Mouse (Mus musculus) left cerebral cortex, adult 8-10 months (tissue): ENCODE measurements around the gene Grm4. TPM values are rescaled to one million over a fixed set of nuclear protein-coding genes. Genes with fewer than 3 reads are reported as not detected.
"Not testable (repeated sequence)": the region's sequence is repeated elsewhere in the genome, so short reads cannot be mapped to it uniquely, and the experiment has no call there.

ENCODE experiments used
- DNase-seq, 2 experiments: peaks; one replicate each; pipeline ENCODE4 v3.0.0; 2022; ENCODE audit warnings: low spot score in 2 of 2
- total RNA-seq, 4 experiments: library from RNA; stranded (reverse); gene quantifications; 2 replicates each; pipeline ENCODE4 v1.2.4; 2022

Grm4 gene
- total RNA-seq, 4 experiments from 2014 or later, result 28.5 to 39.0 (median 32.3) TPM

- DNase-seq, result no peak
These were observed 127.3 kb downstream of the Grm4 start for GRCm38 (mm10) chr17:27393931-27394330.

- DNase-seq, result no peak
These were observed 127.8 kb downstream of the Grm4 start for GRCm38 (mm10) chr17:27393432-27393831.

- no peak for DNase-seq
These were observed 128.3 kb downstream of the Grm4 start for GRCm38 (mm10) chr17:27392918-27393317.

- DNase-seq, result no peak
These were observed 131.2 kb downstream of the Grm4 start for GRCm38 (mm10) chr17:27390019-27390418.

GRCm38 (mm10) chr17:27389221-27390000, 131.8 kb downstream of the Grm4 start:
- DNase-seq, result no peak

DNA sequence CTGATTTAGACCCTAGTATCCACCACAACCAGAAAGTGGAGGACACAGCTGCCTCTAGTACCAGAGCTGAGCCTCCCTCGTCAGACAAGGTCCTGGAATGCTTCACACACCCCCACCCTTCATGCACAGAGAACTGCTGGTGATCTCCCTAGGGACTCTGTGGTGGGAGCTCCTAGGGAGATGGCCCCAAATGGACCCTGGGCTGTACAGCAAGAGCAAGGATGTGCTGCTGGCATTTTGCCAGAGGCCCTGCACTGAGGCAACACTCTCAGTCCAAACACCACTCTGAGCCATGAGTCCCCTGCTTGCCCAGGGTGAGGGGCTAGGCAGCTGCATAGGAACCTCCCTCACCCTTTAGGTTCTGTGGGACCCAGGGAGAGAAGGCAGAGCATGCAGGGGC, 134.8 kb downstream of the Grm4 start:
- DNase-seq, result no peak

DNA sequence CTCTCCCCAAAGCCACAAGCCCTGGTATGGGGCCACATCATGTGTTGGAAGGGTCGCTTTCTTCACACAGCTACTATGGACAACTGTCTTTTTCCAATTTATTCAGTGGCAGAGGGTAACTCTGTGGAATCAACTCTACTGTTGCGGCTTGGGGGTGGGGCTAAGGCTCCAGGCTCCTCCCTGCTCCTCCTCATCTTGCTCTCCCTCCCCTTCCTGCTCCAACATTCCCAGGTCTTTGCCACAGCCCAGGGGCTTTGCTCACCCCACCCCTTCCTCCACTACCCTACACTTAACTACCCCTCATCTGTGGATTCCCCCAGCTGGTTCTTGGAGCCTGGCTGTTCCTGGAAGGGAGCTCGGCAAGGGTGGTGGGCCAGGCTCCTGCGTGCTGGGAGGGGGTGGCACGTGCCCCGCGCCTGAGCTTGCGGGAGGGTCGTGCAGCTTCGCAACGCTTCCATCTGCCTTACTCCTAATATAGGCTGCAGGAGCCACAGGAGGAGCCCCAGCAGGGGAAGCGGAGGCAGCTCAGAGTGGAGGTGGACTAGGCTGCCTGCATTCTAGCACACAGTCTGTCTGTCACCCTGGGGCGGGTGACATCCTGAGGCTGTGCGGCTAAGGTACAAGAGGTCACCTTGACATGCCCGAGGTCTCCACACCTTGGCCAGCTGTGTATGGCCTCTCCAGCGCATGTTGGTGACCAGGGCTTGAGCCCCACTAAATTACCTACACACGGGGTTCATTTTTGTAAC, 135.5 kb downstream of the Grm4 start:
- peak in 1 of 2 experiments; percentile 45 for DNase-seq

DNA sequence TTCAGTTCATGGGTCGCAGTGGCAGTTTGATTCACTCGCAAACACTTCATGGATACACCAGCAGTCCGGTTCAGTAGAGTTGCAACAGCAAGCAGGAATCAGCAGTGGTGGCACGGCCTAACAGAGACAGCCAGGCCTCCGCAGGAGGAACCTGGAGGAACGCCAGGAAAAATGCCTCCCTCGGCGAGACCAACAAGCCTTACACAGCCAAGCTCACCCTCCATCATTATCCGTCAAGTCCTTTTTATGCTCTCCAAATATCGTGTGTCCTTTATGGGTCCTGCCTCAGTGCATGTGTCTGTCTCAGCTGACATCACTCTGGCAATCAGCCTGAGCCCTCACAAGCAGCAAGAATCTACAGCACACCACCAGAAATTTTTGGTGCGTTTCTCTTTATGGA, 138.3 kb downstream of the Grm4 start:
- no peak for DNase-seq

GRCm38 (mm10) chr17:27380911-27381459, 140.2 kb downstream of the Grm4 start:
- DNase-seq, result not testable (repeated sequence)

DNA sequence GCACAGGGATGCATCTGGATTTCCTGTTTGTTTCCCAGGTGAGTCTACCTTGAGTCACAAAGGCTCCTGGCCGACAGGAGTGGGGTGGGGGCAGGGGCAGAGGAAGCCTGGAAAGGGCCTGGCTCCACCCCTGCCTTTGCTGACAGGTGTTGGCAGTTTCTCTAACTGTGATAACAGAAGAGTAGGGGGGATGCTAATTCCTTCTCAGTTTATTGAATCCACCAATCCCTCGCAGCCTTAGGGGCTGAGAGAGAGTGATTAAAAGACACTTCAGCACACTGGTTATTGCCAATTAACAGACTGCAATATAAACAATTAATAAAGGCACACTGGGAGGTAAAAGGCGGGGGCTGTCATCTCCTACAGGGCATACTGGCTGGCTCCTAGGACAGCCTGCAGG, 142.2 kb downstream of the Grm4 start:
- no peak for DNase-seq

- no peak for DNase-seq
These were observed 144.1 kb downstream of the Grm4 start for GRCm38 (mm10) chr17:27377151-27377550.

DNA sequence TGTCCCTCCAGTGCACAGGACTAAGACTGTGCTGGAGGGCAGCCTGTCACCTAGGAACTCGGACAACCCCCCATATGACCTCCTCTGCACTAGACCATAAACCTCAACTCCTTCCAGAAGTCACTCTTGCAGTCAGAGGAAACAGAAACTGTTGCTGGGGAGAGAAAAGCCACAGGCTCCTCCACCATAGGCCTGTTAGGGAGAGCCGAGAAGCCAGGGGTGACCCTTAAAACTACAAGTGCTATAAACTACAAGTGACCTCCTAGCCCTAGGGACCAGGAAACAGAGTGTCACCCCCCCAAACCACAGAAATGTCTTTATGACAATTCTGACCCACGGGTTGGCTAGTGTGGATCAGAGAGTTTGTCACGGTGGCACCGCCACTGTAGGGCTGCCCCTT, 145.7 kb downstream of the Grm4 start:
- DNase-seq, result no peak

Other genes with a start within 250 kb of the Grm4 start
- gene Hmga1, start 35.1 kb upstream of the Grm4 start, total RNA-seq, result 10 to 100 TPM; 43.7 to 50.0 (median 47.5) TPM
- gene AI413582, start 44.4 kb upstream of the Grm4 start, total RNA-seq, result 10 to 100 TPM; 61.5 to 87.6 (median 74.4) TPM
- gene Nudt3, start 102.1 kb upstream of the Grm4 start, total RNA-seq, result 100 to 1,000 TPM; 583 to 634 (median 585) TPM
- 1 to 10 TPM in 1 of 4 experiments, not detected in 3; 2.0 TPM for gene RPS10-NUDT3, start 113.8 kb upstream of the Grm4 start, total RNA-seq
- gene Rps10, start 115.3 kb upstream of the Grm4 start, total RNA-seq, result 100 to 1,000 TPM; 424 to 529 (median 492) TPM
- gene Pacsin1, start 134.1 kb upstream of the Grm4 start, total RNA-seq, result 100 to 1,000 TPM; 377 to 404 (median 391) TPM
- 1 to 10 TPM in 1 of 4 experiments, under 1 TPM in 3; 0.35 to 1.4 (median 0.50) TPM for gene Spdef, start 207.6 kb upstream of the Grm4 start, total RNA-seq